Mouse (Mus musculus) cortical plate, adult 2 months (tissue): ENCODE data around the gene Sgms2. TPM values are rescaled to one million over a fixed set of nuclear protein-coding genes. Genes with fewer than 3 reads are reported as not detected.

Source experiments
- H3K27ac ChIP-seq: fragments of 200-500 bp; 2 replicates; pipeline ENCODE4 v1.5.1; 2012; ENCODE audit warnings: low read length, control low read depth, inconsistent platforms; ENCODE audit not compliant: insufficient read depth
- H3K4me1 ChIP-seq: fragments of 200-500 bp; 2 replicates; pipeline ENCODE4 v1.6.1; 2011; ENCODE audit warnings: low read length; ENCODE audit not compliant: control insufficient read depth, insufficient read depth
- H3K4me3 ChIP-seq: fragments of 200-500 bp; 2 replicates; pipeline ENCODE4 v1.5.1; 2011; ENCODE audit warnings: mild to moderate bottlenecking, low read length, control low read depth; ENCODE audit not compliant: insufficient read depth
- CTCF ChIP-seq: fragments of 200-500 bp; IDR thresholded peaks from 2 replicates; pipeline ENCODE4 v1.5.1; 2011; ENCODE audit warnings: mild to moderate bottlenecking, control low read depth, low read length; ENCODE audit not compliant: insufficient read depth; ENCODE audit errors: extremely low read depth
- POLR2A ChIP-seq: fragments of 200-500 bp; IDR thresholded peaks from 2 replicates; pipeline ENCODE4 v1.6.1; 2011; ENCODE audit warnings: mild to moderate bottlenecking, low read length, control low read depth; ENCODE audit not compliant: insufficient read depth; ENCODE audit errors: extremely low read depth
- polyA plus RNA-seq: library from polyadenylated mRNA; depleted of rRNA; stranded (reverse); fragments of >200 nt; gene quantifications from 2 replicates; pipeline ENCODE4 v1.2.3, GENCODE M21; 2012; rRNA removed

Sgms2 gene
- polyA plus RNA-seq, result 1.3 and 1.7 TPM in 2 replicates

DNA sequence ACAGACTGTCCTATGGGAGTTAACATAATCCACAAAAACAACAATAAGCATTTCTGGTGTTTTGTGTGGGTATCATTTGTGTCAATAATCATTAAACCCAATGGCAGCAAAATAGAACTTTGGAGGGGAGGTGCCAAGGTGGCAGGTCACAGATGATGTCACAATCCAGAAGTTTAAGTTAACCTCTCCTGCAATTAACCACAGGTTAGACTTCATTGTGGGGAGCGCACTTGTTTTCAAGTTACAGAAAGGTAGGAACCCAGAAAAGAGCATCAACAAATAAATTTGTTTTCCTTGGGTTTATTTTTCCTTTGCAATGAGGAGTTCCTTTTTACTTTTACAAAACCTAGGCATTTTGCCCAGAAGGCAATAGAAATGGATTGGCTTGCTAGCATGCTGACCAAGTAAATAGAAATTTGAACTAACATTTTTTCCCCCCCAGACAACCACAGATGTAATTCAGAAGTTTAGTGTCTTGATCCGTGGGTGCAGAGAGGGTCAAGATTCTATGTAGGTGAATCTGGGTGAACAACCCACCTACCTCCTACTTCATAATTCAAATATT is at the start of gene Sgms2:
Sgms2 (minus strand) TSS at position 51 of the 565 bp plus-strand sequence.
- Histone ChIP-seq H3K27ac (0 out of 2 replicates have a peak within 1 kb of the TSS, but pooled peaks have one; percentile 17), H3K4me3 (peak within 1 kb of the TSS; percentile 91), H3K4me1 (no peaks in the 10 kb centered on the region)
- TF ChIP-seq POLR2A (no peak), CTCF (no peak)

DNA sequence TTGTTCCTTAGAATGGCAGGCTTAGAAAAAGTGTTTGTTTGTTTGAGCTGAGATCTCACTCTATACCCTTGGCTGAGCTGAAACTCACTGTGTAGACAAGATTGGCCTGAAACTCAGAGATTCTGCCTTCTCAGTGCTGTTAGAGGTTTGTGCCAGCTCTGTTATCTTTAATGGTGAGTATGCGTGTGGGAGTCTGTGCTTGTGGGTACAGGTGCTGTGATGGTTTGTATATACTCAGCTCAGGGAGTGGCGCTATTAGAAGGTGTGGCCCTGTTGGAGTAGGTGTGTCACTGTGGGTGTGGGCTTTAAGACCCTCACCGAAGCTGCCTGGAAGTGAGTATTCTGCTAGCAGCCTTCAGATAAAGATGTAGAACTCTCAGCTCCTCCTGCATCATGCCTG is 34.0 kb upstream of the Sgms2 start:
- Histone ChIP-seq H3K4me3 (no peak overlapping the region), H3K4me1 (no peaks in the 10 kb centered on the region), H3K27ac (no peak overlapping the region)
- TF ChIP-seq CTCF, result no peak
- no peak for TF ChIP-seq POLR2A

DNA sequence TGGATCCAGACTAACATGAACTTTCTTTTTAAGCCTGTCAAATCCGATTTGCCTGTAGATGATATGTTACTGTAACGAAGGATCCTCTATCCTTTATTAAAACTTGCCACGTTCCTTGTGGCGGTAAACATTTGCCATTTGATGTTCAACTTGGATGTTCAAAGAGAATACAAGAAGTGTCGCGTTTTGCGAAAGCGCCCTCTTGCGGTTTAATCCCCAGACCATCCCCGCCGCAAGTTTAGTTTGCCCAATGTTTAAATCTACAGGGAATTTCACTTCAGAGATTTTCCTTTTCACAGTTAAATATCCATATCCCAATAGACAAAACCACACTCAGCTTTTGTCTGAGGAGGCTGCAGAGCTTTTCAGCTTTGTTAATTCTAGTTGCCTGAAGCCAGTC is 33.6 kb upstream of the Sgms2 start:
- TF ChIP-seq POLR2A, result no peak
- peak; percentile 36 for TF ChIP-seq CTCF
- H3K27ac ChIP-seq, result no peak overlapping the region
- no peak overlapping the region for H3K4me3 ChIP-seq
- no peaks in the 10 kb centered on the region for H3K4me1 ChIP-seq

DNA sequence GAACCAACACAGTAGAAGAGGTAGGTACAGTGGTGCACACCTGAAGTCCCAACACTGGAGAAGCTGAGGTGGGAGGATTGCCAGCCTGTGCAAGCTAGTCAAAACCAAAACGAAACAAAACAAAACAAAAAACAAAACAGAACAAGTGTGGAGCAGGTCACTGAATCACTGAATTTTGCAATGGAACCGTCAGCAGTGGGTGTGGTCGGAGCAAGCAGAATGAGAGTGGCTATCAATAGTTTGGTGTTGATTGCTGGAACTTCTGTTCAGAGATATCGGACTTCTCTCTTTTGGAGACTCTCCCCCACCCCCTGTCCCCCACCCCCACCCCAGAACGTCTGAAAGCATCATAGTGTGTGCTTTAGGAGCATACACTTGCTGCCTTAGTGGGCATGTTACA is 33.0 kb upstream of the Sgms2 start:
- TF ChIP-seq CTCF, result no peak
- TF ChIP-seq POLR2A, result no peak
- Histone ChIP-seq H3K27ac (no peak overlapping the region), H3K4me1 (no peaks in the 10 kb centered on the region), H3K4me3 (no peak overlapping the region)

DNA sequence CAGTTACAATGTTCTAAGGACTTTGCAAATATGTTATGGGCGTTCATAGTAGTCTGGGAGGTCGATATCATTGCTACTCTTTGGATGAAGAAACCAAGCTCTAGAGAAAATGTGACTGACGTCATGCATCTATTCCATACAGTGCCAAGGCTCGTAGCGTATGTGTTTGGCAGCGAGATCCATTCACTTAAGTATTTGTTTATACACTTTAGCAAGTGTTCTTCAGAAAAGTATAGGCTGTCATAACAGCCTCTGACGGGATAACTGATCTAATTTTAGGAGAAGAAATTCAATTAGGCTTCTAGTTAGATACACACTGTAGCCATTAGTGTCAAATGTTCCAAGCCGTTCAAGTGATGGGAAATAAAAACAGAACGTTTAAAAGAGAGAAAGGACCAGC is 32.5 kb upstream of the Sgms2 start:
- no peak for TF ChIP-seq POLR2A
- TF ChIP-seq CTCF, result no peak
- Histone ChIP-seq H3K4me3 (no peak overlapping the region), H3K4me1 (no peaks in the 10 kb centered on the region)

DNA sequence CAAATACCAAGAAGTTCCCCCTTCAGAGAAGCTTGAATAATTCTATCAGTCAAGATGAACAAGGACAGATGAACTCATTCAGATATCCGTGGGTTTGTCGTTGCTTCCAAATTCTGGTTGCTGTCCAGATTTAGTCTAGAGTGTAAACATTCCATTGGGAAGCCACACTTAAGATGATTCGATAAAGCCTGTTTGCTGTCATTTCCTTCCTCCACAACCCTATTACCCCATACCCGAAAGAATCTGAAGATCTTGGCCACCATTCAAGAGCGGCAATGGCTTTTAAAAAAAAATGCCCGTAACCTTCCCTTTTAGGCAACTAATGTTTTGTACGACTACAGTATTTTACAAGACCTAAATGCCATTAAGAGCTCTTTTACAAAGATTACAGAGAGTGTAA is 31.0 kb upstream of the Sgms2 start:
- Histone ChIP-seq H3K4me3 (no peak overlapping the region), H3K27ac (no peak overlapping the region)

More for the DNA sequence above, 32.5 kb upstream of the Sgms2 start:
- no peak overlapping the region for H3K27ac ChIP-seq

DNA sequence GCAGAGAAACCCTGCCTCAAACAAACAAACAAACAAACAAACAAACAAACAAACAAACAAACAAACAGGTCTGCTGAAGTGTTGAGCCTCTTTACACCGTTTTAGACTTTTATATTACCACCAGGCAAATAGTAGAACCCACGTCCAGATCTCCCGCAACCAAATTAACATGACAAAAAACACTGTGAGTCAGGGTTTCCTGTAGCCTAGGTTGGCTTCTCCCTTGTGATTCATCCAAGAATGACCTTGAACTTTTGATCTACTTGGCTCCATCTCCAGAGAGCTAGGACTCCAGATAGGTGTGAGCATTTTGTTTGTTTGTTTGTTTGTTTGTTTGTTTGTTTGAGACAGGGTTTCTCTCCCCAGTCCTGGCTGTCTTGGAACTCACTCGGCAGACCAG is 30.0 kb upstream of the Sgms2 start:
- no peak overlapping the region for H3K27ac ChIP-seq
- no peak overlapping the region for H3K4me3 ChIP-seq
- TF ChIP-seq POLR2A, result no peak
- no peak for TF ChIP-seq CTCF
- H3K4me1 ChIP-seq, result no peaks in the 10 kb centered on the region

More for the DNA sequence above, 31.0 kb upstream of the Sgms2 start:
- no peaks in the 10 kb centered on the region for H3K4me1 ChIP-seq
- no peak for TF ChIP-seq CTCF
- no peak for TF ChIP-seq POLR2A

DNA sequence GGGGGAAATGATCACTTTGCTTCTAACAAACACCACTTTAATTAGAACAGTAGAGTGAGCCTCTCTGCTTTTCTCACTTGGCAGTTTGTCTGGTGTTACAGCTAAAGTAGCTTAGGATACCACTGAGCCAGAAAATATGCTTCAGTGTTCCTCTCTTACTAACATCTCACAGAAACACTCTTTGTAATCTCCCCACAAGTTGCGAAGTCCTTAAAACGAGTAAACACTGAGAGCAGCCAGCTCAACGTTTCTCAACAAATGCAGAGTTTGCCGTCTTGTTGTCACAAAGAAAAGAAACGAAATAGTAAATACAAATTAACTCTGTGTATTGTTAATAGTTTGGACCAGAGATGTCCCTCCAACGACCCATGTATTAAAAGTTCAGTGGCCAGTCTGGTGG is 26.5 kb upstream of the Sgms2 start:
- no peak overlapping the region for H3K27ac ChIP-seq
- H3K4me1 ChIP-seq, result no peaks in the 10 kb centered on the region
- TF ChIP-seq CTCF (no peak), POLR2A (no peak)
- H3K4me3 ChIP-seq, result no peak overlapping the region

DNA sequence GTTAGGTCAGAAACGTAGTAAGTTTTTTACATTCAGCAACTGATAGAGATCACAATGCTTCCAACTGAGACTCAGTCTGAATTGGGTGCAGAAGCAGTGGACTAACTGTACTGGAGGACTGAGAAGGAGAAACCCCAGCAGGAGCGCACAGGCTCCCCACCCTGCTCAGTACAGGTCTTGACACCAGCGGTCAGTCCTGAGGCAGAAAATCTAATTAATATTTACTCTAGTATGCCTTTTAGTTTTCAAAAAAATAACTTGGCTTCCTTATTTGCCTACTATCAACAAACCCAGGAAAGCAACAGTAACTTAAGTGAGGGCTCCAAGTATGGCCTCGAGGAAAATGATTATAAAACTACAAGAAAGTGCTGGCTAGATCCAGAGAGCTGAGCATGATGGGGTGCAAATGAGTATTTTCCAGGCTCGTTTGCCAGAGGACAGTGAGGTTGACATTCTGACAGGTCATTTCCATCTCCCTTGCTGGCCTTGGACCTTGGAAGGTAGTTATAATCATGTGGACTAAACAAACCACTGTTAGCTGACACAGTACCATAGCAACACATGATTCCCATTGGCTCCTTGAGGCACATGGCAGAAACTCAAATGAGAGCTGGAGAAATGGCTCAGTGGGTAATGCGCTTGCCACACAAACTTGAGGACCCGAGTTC is 25.3 kb upstream of the Sgms2 start:
- no peaks in the 10 kb centered on the region for H3K4me1 ChIP-seq
- H3K27ac ChIP-seq, result no peak overlapping the region
- TF ChIP-seq CTCF (no peak), POLR2A (no peak)

DNA sequence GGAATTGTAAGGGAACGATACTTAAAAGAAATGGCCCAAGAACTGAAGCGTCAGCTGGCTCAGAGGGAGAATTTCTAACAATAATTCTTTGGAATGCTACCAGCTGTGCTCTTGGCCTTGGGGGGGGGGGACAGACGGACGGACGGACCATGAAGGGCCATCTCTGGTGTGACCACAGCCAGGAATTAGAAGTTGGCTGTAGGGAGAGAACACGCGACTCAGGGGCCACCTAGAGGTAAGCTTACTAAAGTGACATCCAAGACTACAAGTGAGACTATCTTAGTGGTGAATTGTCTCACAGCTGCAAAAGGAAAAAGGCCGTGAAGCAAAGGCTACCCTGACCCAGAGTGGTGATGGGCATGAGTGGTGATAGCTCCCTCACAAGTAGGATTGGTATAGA is 20.4 kb upstream of the Sgms2 start:
- TF ChIP-seq POLR2A (no peak), CTCF (peak; percentile 29; the same call in 1 of the 2 replicates)
- H3K27ac ChIP-seq, result no peak overlapping the region
- H3K4me1 ChIP-seq, result no peaks in the 10 kb centered on the region
- H3K4me3 ChIP-seq, result no peak overlapping the region

More for the DNA sequence above, 25.3 kb upstream of the Sgms2 start:
- H3K4me3 ChIP-seq, result no peak overlapping the region
